Comparison of ENCODE assay signal across 12 mouse cellular contexts in genomic region chr17:27656414-27656813, GRCm38 (mm10). TPM values are rescaled to one million over a fixed set of nuclear protein-coding genes. Genes with fewer than 3 reads are reported as not detected.
DNase-seq lines count a peak whose midpoint lies in the region; ATAC-seq lines count a peak whose summit lies in the region.
"Had no signal": no experiment of that assay in that cellular context is flagged by ENCODE, and none has a peak within 500 bp of the region (broad histone marks: within the 10 kb centered on the region; RNA-seq: fewer than 3 reads in every experiment).

No protein-coding gene starts in this region.

- peaks cover 45% of the 10 kb centered on the region for H3K27me3 ChIP-seq in heart, embryonic 10.5 days (ENCODE audit: insufficient read depth, poor library complexity, severe bottlenecking)
- peaks cover 22% of the 10 kb centered on the region for H3K27me3 ChIP-seq in embryonic facial prominence, embryonic 15.5 days
- H3K27me3 ChIP-seq in limb, embryonic 11.5 days (ENCODE audit: control insufficient read depth, insufficient read depth, low read length), result peaks cover 3% of the 10 kb centered on the region; the same call in 1 of the 2 replicates

- WGBS in heart, embryonic 10.5 days, result 3% methylated on average over 5 of the region's 5 CpGs
- 14% methylated on average over 5 of the region's 5 CpGs for WGBS in embryonic facial prominence, embryonic 15.5 days
- WGBS in limb, embryonic 11.5 days, result 8% methylated on average over 5 of the region's 5 CpGs

- H3K4me3 ChIP-seq in heart, embryonic 10.5 days, result peak overlapping the region; percentile 68
- peak overlapping the region; percentile 50; the same call in 1 of the 2 replicates for H3K4me3 ChIP-seq in embryonic facial prominence, embryonic 15.5 days (replicated peaks)
- H3K4me3 ChIP-seq in limb, embryonic 11.5 days (ENCODE audit: low read depth, low read length), result peak overlapping the region; percentile 57; the same call in 1 of the 2 replicates
- H3K4me3 ChIP-seq: heart, adult 2 months had no signal

- H3K36me3 ChIP-seq in heart, embryonic 10.5 days, result no peaks in the 10 kb centered on the region
- no peaks in the 10 kb centered on the region for H3K36me3 ChIP-seq in embryonic facial prominence, embryonic 15.5 days
- no peaks in the 10 kb centered on the region for H3K36me3 ChIP-seq in limb, embryonic 11.5 days (ENCODE audit: control insufficient read depth, insufficient read depth, low read length)

- ATAC-seq in embryonic facial prominence, embryonic 15.5 days (ENCODE audit: insufficient number of reproducible peaks, low FRiP score, low TSS enrichment, low read depth), result no peak
- ATAC-seq in limb, embryonic 11.5 days (ENCODE audit: insufficient number of reproducible peaks, low FRiP score, low TSS enrichment, low read depth), result no peak

- DNase-seq in heart, embryonic 10.5 days (ENCODE audit: low spot score), result no peak
- no peak for DNase-seq in heart, adult 18-20 months
- peak; percentile 69 for DNase-seq in 416B (ENCODE audit: low read depth)
- no peak for DNase-seq in limb, embryonic 11.5 days (ENCODE audit: low spot score)
- no peak for DNase-seq in gastrocnemius, postnatal 10 days
- DNase-seq in cerebellum, postnatal 36 days, result no peak
- no peak for DNase-seq in ovary, postnatal 36 days (ENCODE audit: low spot score)
- DNase-seq: adrenal gland, adult 8-10 months; heart, adult 2 months; lung, embryonic 14.5 days had no signal

- H3K9ac ChIP-seq in embryonic facial prominence, embryonic 15.5 days, result no peak overlapping the region
- H3K9ac ChIP-seq in limb, embryonic 11.5 days (ENCODE audit: low read length), result 0 out of 2 replicates have a peak overlapping the region, but pooled peaks have one; percentile 9
- H3K9ac ChIP-seq: lung, embryonic 14.5 days had no signal

- H3K9me3 ChIP-seq in heart, embryonic 10.5 days, result no peaks in the 10 kb centered on the region
- no peaks in the 10 kb centered on the region for H3K9me3 ChIP-seq in embryonic facial prominence, embryonic 15.5 days (replicated peaks)
- H3K9me3 ChIP-seq in limb, embryonic 11.5 days (ENCODE audit: control insufficient read depth, low read length), result no peaks in the 10 kb centered on the region

- H3K27ac ChIP-seq in heart, embryonic 10.5 days, result 0 out of 2 replicates have a peak overlapping the region, but pooled peaks have one; percentile 72
- H3K27ac ChIP-seq in embryonic facial prominence, embryonic 15.5 days (replicated peaks), result no peak overlapping the region
- H3K27ac ChIP-seq in limb, embryonic 11.5 days (replicated peaks; ENCODE audit: low read depth, low read length), result no peak overlapping the region
- H3K27ac ChIP-seq: heart, adult 2 months had no signal

- H3K4me2 ChIP-seq in embryonic facial prominence, embryonic 15.5 days (replicated peaks), result peak overlapping the region; percentile 96
- peak overlapping the region; percentile 95 for H3K4me2 ChIP-seq in limb, embryonic 11.5 days (ENCODE audit: low read depth, severe bottlenecking)

- peaks cover 24% of the 10 kb centered on the region for H3K4me1 ChIP-seq in heart, embryonic 10.5 days
- peaks cover 18% of the 10 kb centered on the region for H3K4me1 ChIP-seq in embryonic facial prominence, embryonic 15.5 days
- H3K4me1 ChIP-seq in limb, embryonic 11.5 days (ENCODE audit: control insufficient read depth, insufficient read depth, low read length), result peaks cover 9% of the 10 kb centered on the region

RNA-seq across cellular contexts. Expression of gene Pacsin1, which starts 1.1 kb away (rescaled TPM):
- 2.1 and 3.3 TPM in 2 replicates for polyA plus RNA-seq in heart, embryonic 10.5 days (2016; fragmentation: Nextera tagmentation; extraction: Ambion mirVana)
- under 1 TPM; 0.25 to 0.67 TPM for total RNA-seq in heart, adult 18-20 months (2021)
- polyA plus RNA-seq in embryonic facial prominence, embryonic 15.5 days (2015; fragmentation: Nextera tagmentation; extraction: Ambion mirVana), result 5.2 and 5.3 TPM in 2 replicates
- polyA plus RNA-seq in limb, embryonic 11.5 days (2014; fragmentation: Nextera tagmentation; extraction: Ambion mirVana), result 5.6 and 6.5 TPM in 2 replicates
- 1 to 10 TPM in 1 of 2 experiments, under 1 TPM in 1; 0.33 to 1.8 TPM for total RNA-seq in gastrocnemius, postnatal 10 days (2021)

RNA-seq across cellular contexts. Expression of gene Rps10, which starts 19.9 kb away (rescaled TPM):
- polyA plus RNA-seq in heart, embryonic 10.5 days (2016; fragmentation: Nextera tagmentation; extraction: Ambion mirVana), result 629 and 734 TPM in 2 replicates
- total RNA-seq in heart, adult 18-20 months (2021), result 100 to 1,000 TPM; 527 to 608 TPM
- polyA plus RNA-seq in embryonic facial prominence, embryonic 15.5 days (2015; fragmentation: Nextera tagmentation; extraction: Ambion mirVana), result 989 and 990 TPM in 2 replicates
- polyA plus RNA-seq in limb, embryonic 11.5 days (2014; fragmentation: Nextera tagmentation; extraction: Ambion mirVana), result 1,013 and 1,034 TPM in 2 replicates
- 100 to 1,000 TPM; 708 to 712 TPM for total RNA-seq in gastrocnemius, postnatal 10 days (2021)

RNA-seq across cellular contexts. Expression of gene RPS10-NUDT3, which starts 21.4 kb away (rescaled TPM):
- polyA plus RNA-seq in heart, embryonic 10.5 days (2016; fragmentation: Nextera tagmentation; extraction: Ambion mirVana), result not detected in 2 replicates
- total RNA-seq in heart, adult 18-20 months (2021), result under 1 TPM in 1 of 2 experiments, not detected in 1; 0.84 TPM
- polyA plus RNA-seq in embryonic facial prominence, embryonic 15.5 days (2015; fragmentation: Nextera tagmentation; extraction: Ambion mirVana), result not detected in 2 replicates
- polyA plus RNA-seq in limb, embryonic 11.5 days (2014; fragmentation: Nextera tagmentation; extraction: Ambion mirVana), result not detected in 2 replicates
- not detected for total RNA-seq in gastrocnemius, postnatal 10 days (2021)
- total RNA-seq: adrenal gland, adult 8-10 months; heart, adult 2 months had no signal
- polyA plus RNA-seq: heart, adult 2 months; lung, embryonic 14.5 days; stomach, embryonic 14.5 days had no signal

RNA-seq across cellular contexts. Expression of gene Nudt3, which starts 33.1 kb away (rescaled TPM):
- polyA plus RNA-seq in heart, embryonic 10.5 days (2016; fragmentation: Nextera tagmentation; extraction: Ambion mirVana), result 89.7 and 107 TPM in 2 replicates
- 100 to 1,000 TPM; 323 to 334 TPM for total RNA-seq in heart, adult 18-20 months (2021)
- 98.7 and 99.3 TPM in 2 replicates for polyA plus RNA-seq in embryonic facial prominence, embryonic 15.5 days (2015; fragmentation: Nextera tagmentation; extraction: Ambion mirVana)
- polyA plus RNA-seq in limb, embryonic 11.5 days (2014; fragmentation: Nextera tagmentation; extraction: Ambion mirVana), result 29.7 and 42.2 TPM in 2 replicates
- total RNA-seq in gastrocnemius, postnatal 10 days (2021), result 100 to 1,000 TPM; 267 to 291 TPM
